Mouse (Mus musculus) activated CD4-positive, CD25-positive, alpha-beta regulatory T cell, adult 4 months (primary cell): ENCODE results near the gene Nav2. TPM values are rescaled to one million over a fixed set of nuclear protein-coding genes. Genes with fewer than 3 reads are reported as not detected.
A peak's percentile ranks its signal among the peaks of the same experiment; 100 is the strongest.

Source experiments
- ATAC-seq: one replicate; pipeline ENCODE4 v1.8.0; 2017
- polyA plus RNA-seq, 2 experiments: library from polyadenylated mRNA; unstranded; fragments of 100-300 nt; shearing (Covaris generic); gene quantifications; one replicate each; pipeline ENCODE4 v1.2.1; 2017

The Nav2 gene
- polyA plus RNA-seq, 2 experiments from 2014 or later: 14.2 to 16.6 TPM

- no peak for ATAC-seq
Measured at GRCm38 (mm10) chr7:49373173-49373572, 464.7 kb downstream of the Nav2 start.

DNA sequence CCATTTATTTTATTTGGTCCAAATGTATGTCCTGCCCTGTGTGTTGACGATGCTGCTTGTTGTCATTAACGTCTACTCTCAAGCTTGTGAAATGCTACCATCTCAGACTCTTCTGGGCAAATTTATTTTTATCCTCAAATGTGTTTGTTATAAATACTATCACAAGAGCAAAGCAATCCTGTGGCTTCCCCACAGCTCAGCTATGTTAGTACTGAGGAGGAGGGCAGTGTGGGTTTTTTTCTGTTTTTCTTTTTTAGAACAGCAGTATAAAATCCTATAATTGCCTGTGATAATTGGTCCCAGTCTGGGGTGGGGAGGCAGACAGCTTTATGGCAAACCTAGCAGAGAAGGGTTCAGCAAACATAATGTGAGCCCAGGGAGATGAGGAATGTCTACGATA, 465.1 kb downstream of the Nav2 start:
- no peak for ATAC-seq

DNA sequence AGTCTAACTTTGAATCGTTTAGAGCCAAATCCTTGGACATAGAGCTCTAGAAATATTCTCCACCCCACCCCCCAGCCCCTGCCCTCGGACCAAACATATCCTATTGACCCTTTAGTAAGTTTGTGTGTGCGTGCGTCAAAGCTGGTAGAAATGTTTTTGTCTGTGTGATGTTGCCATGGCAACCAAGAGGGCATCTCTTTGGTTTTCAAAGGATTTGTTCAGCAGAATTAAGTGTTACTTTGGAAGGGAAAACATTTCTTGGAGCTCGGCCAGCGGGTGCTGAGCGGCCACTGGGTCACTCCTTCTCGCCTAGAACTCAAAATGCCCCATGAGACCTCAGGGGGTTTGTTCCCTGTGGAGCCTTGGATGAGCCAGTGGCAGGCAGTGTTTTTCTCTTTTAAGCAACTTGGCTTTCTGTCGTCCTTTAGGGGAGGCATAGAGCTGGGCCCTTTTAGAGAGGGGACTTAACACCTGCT, 467.0 kb downstream of the Nav2 start:
- no peak for ATAC-seq

DNA sequence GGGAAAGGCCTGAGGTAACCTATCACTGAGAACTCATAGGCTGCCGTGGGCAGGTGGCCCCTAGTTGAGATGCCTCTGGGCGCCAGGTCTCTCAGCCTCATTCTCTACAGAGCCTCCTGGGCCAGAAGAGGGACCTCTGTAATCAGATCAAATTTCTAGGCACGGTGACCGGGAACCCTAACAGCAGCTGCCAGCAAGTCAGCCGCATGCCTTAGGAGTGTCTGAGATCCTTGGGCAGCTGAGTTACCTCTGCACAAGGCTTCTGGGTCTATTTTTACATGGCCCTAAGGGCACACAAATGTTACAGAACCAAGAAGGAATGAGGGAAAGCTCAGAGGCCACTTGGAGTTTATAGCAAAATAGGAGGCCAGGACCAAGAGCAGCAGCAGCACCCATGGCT, 470.1 kb downstream of the Nav2 start:
- no peak for ATAC-seq

- no peak for ATAC-seq
Measured at GRCm38 (mm10) chr7:49380940-49381339, 472.4 kb downstream of the Nav2 start.

GRCm38 (mm10) chr7:49382884-49383283, 474.4 kb downstream of the Nav2 start:
- no peak for ATAC-seq

GRCm38 (mm10) chr7:49388137-49388536, 479.6 kb downstream of the Nav2 start:
- ATAC-seq: no peak

DNA sequence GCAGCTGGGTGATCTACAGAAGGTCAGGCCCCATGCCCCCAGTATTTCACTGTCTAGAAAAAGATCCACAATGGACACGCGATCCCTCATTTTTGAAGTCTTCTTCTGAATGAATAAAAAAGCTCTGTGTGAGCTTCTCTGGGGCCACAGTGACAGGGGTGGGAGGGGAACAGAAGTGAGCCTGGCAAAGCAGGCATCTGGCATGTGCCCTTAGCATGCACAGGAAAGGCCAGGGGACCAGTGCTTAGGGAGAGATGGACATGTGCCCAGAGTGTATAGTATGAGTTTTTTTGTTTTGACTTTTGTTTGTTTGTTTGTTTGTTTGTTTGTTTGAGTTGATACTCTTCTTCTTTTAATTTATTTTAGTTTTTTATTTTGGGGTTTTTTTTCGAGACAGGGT, 481.8 kb downstream of the Nav2 start:
- ATAC-seq: no peak

DNA sequence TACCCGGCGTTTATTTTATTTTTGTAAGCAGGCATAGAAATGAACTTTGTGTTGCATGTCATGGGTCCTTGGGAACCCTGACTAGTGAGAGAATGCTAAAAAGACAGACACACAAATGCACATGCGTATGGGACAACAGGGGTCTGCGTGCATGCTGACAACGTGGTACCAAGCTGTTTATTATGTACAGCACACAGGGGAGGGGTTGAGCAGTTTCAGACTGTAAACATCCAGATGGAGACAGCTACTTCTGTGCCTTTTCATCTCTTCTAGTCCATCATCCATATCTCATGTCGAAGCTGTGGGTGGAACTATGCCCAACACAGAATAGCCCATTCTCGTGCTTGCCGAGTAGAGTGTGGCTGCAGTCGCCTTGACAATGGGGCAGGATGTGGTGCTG, 482.3 kb downstream of the Nav2 start:
- ATAC-seq: no peak

- ATAC-seq: no peak
Measured at GRCm38 (mm10) chr7:49392180-49392579, 483.7 kb downstream of the Nav2 start.

DNA sequence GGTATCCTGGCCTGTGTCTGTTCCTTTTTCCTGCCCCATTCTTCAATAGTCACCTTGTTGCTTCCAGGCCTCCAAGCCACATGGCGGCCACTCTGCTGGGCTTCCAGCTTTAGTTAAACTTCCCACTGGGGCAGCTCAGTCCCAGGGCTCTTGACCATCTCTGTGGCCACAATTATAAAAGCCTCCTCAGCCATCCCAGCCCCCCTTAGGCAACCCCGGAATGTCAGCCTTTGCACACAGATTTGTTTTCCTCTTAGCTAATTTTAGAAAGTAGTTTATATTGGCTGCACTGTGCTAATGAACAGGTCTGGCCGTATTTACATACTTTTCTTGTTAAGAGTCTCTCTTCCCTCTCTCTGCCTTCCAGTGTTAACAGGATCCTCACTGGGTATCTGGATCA, 484.3 kb downstream of the Nav2 start:
- ATAC-seq: no peak

DNA sequence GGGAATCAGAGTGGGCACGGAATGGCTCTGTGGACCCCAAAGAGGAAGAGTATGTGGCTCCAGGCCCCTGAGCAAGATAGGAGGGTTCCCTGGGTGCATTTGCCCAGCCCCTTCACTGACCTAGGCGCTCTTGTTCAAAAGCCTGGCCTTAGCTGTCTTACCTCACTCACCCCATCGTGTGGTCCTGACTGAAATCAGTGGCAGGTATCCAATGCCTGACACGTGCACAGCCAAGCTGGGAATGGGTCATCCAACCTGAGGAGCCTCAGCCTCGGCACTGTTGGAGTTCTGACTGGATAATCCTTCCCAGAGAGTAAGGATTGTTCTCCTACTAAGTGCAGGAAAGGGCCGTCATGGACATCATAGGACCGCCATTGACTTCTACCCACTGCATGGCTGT, 485.3 kb downstream of the Nav2 start:
- ATAC-seq: no peak

DNA sequence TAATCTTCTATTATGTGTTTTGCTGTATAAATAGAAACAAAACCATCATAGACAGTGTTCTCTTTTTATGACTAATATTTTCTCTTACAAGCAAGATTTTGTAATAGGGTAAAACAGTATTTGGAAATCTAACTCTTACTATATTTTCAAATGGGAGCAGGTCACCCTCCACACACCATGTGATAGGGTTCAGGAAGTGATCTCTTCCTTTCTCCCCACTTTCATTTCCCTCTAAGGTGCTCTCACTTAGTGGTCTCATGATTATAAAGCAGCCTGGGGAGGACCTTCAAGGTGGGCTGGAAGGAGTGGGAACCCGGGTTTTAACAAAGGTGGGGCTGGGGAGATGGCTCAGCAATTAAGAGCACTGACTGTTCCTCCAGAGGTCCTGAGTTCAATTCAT, 487.7 kb downstream of the Nav2 start:
- ATAC-seq: no peak

- no peak for ATAC-seq
Measured at GRCm38 (mm10) chr7:49397441-49398003, 489.0 kb downstream of the Nav2 start.

- ATAC-seq: no peak
Measured at GRCm38 (mm10) chr7:49398020-49398516, 489.6 kb downstream of the Nav2 start.

- peak; percentile 40 for ATAC-seq
Measured at GRCm38 (mm10) chr7:49399314-49399713, 490.8 kb downstream of the Nav2 start.

DNA sequence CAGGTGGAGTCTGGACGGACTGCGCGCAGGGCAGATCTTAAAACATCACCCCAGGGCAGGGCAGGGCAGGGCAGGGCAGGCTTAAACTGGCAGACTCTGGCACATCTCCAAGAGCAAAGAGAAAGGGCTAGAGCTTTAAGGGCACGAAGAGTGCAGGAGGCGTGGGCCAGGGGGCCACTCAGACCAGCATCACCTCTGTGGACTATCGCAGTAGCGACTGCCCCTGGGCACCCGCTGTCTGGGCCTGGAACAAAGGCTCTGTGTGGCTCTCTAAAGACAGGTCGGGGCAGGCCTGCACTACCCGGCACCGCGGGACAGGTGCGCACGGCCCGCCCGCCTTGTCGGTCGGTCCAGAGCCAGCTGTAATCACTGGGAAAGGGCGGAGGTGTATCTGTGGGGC, 491.9 kb downstream of the Nav2 start:
- no peak for ATAC-seq

GRCm38 (mm10) chr7:49402526-49402925, 494.0 kb downstream of the Nav2 start:
- ATAC-seq: no peak

- no peak for ATAC-seq
Measured at GRCm38 (mm10) chr7:49407688-49408087, 499.2 kb downstream of the Nav2 start.

DNA sequence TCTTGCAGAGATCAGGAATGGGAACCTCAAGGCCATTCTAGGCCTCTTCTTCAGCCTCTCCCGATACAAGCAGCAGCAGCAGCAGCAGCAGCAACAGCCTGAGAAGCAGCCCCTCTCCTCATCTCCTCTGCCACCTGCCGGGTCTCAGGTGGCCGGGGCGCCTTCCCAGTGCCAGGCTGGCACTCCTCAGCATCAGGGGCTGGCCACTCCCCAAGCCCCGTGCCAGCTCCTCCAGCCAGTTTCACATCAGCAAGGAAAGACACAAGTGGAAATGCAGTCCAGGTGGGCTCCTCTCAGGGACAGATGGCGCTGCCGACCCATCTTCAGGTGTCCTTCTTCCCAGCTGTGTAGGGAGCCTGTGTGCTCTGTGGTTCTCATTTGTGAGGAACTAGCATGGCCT, 500.1 kb downstream of the Nav2 start:
- ATAC-seq: no peak

- ATAC-seq: no peak
Measured at GRCm38 (mm10) chr7:49409265-49409664, 500.7 kb downstream of the Nav2 start.

GRCm38 (mm10) chr7:49410188-49410587, 501.7 kb downstream of the Nav2 start:
- no peak for ATAC-seq

DNA sequence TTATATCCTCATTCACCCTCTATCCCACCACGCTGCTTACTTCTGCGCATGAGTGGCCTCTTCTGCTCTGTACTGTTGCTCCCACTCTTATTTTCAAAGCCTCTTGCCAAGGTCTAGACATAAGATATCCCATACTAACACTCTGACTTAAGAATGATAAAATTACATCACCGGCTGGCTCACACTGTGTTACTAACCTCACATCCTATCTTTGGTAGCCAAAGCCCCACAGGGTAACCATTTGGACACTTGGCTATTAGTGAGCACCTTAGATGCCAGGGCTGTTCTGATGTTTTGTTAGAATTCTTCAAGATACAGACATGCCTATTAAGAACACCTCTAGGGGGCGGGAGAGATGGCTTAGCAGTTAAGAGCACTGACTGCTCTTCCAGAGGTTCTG, 502.4 kb downstream of the Nav2 start:
- no peak for ATAC-seq

GRCm38 (mm10) chr7:49411803-49412202, 503.3 kb downstream of the Nav2 start:
- no peak for ATAC-seq

GRCm38 (mm10) chr7:49415131-49415530, 506.6 kb downstream of the Nav2 start:
- no peak for ATAC-seq
